Mouse (Mus musculus): ENCODE measurements around the gene Kif3b.

Kif3b gene

GRCm38 (mm10) chr2:153297771-153298170 lies 6.6 kb downstream of the Kif3b start:
- DNase-seq (ENCODE audit: low read depth, low spot score) = no peak

- no peak for DNase-seq (ENCODE audit: low read depth, low spot score)
Measured at GRCm38 (mm10) chr2:153298460-153298859, 7.2 kb downstream of the Kif3b start.

GRCm38 (mm10) chr2:153298863-153299262 lies 7.7 kb downstream of the Kif3b start:
- DNase-seq (ENCODE audit: low read depth, low spot score) = no peak

GRCm38 (mm10) chr2:153301123-153301522 lies 9.9 kb downstream of the Kif3b start:
- no peak for DNase-seq (ENCODE audit: low read depth, low spot score)

- DNase-seq (ENCODE audit: low read depth, low spot score) = no peak
Measured at GRCm38 (mm10) chr2:153305240-153305639, 14.0 kb downstream of the Kif3b start.

- no peak for DNase-seq (ENCODE audit: low read depth, low spot score)
Measured at GRCm38 (mm10) chr2:153308586-153308985, 17.4 kb downstream of the Kif3b start.

GRCm38 (mm10) chr2:153309106-153309505 lies 17.9 kb downstream of the Kif3b start:
- no peak for DNase-seq (ENCODE audit: low read depth, low spot score)

- no peak for DNase-seq (ENCODE audit: low read depth, low spot score)
Measured at GRCm38 (mm10) chr2:153310228-153310627, 19.0 kb downstream of the Kif3b start.

GRCm38 (mm10) chr2:153312884-153313283 lies 21.7 kb downstream of the Kif3b start:
- no peak for DNase-seq (ENCODE audit: low read depth, low spot score)

- no peak for DNase-seq (ENCODE audit: low read depth, low spot score)
Measured at GRCm38 (mm10) chr2:153318408-153318807, 27.2 kb downstream of the Kif3b start.

GRCm38 (mm10) chr2:153319036-153319643 lies 27.9 kb downstream of the Kif3b start:
- DNase-seq (ENCODE audit: low read depth, low spot score) = no peak

- no peak for DNase-seq (ENCODE audit: low read depth, low spot score)
Measured at GRCm38 (mm10) chr2:153325706-153326376, 34.6 kb downstream of the Kif3b start.

- no peak for DNase-seq (ENCODE audit: low read depth, low spot score)
Measured at GRCm38 (mm10) chr2:153332271-153332670, 41.1 kb downstream of the Kif3b start.

- DNase-seq (ENCODE audit: low read depth, low spot score) = no peak
Measured at GRCm38 (mm10) chr2:153332981-153333380, 41.8 kb downstream of the Kif3b start.

GRCm38 (mm10) chr2:153333822-153334232 lies 42.6 kb downstream of the Kif3b start:
- DNase-seq (ENCODE audit: low read depth, low spot score) = no peak

GRCm38 (mm10) chr2:153334281-153334680 lies 43.1 kb downstream of the Kif3b start:
- DNase-seq (ENCODE audit: low read depth, low spot score) = no peak

GRCm38 (mm10) chr2:153336117-153336516 lies 44.9 kb downstream of the Kif3b start:
- DNase-seq (ENCODE audit: low read depth, low spot score) = no peak

- no peak for DNase-seq (ENCODE audit: low read depth, low spot score)
Measured at GRCm38 (mm10) chr2:153338361-153339350, 47.4 kb downstream of the Kif3b start.

GRCm38 (mm10) chr2:153342166-153342565 lies 51.0 kb downstream of the Kif3b start:
- no peak for DNase-seq (ENCODE audit: low read depth, low spot score)

- no peak for DNase-seq (ENCODE audit: low read depth, low spot score)
Measured at GRCm38 (mm10) chr2:153342602-153343001, 51.4 kb downstream of the Kif3b start.

- DNase-seq (ENCODE audit: low read depth, low spot score) = no peak
Measured at GRCm38 (mm10) chr2:153343191-153343590, 52.0 kb downstream of the Kif3b start.

- DNase-seq (ENCODE audit: low read depth, low spot score) = no peak
Measured at GRCm38 (mm10) chr2:153345071-153345453, 53.8 kb downstream of the Kif3b start.
